Mouse (Mus musculus): ENCODE results near the gene Col6a3. TPM values are rescaled to one million over a fixed set of nuclear protein-coding genes. Genes with fewer than 3 reads are reported as not detected.
A peak's percentile ranks its signal among the peaks of the same experiment; 100 is the strongest.

Col6a3 gene
- total RNA-seq (2021): 100 to 1,000 TPM; 107 to 132 TPM

DNA sequence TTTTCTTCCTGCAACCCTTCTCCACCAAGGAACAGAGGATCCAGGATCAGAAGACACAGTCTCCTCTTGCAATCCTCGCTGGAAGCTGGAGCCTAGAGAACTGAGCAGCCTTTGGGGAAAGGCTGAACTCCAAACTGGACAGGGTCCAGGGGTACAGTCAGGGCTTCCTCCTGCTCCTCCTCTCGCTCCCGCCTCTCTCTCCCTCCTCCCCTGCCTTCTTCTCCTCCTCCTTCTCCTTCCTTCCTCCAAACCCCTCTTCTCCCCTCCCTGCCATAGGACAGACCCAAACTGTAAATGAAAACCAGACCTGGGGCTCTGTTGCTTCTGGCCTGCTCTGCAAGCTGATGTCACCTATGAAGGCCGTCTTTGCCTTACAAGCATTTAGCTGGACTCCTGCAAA is at the start of gene Col6a3:
Col6a3 (minus strand) TSS at position 136 of the 400 bp plus-strand sequence.
- intact Hi-C loops (cut with DNase I): no loop called here
- peak; percentile 76 to 79 for DNase-seq

DNA sequence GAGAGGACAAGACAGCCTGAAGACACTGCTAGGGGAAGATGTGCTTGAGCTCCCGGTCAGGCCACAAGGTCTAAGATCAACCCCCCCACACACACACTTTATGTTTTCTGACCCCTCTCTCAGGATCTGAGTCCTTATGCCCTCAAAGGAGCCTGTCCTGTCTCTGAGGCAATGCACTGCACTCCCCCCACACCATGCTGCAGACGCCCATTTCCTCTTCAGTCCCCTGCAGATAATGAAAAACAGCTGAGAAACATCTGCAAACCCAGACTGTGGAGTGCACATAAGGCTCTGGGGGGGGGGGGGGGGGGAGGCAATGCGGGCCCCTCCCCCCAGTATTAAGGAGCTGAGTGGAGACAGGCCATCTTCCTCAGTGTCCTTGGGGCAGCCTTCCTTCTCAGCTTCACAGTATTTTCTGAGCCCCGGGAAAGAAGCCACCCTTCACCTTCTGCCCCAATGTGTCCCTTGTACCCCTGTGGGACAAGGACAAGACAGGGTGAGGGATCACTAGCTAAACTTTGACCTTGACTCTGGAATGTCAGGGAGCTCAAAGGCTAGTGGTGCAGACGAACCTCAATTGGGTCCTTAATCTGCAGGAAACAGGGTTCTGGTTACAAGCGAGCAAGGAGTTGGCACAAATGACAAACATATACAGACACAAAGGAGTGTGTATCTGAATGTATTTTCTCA is 42.1 kb upstream of the Col6a3 start:
- no peak for DNase-seq
- intact Hi-C loops (cut with DNase I): no loop called here

- intact Hi-C loops (cut with DNase I): no loop called here
- DNase-seq: no peak
Observed at GRCm38 (mm10) chr1:90876486-90877270, 32.9 kb upstream of the Col6a3 start.

- intact Hi-C loops (cut with DNase I): no loop called here
- DNase-seq: no peak
Observed at GRCm38 (mm10) chr1:90875961-90876360, 32.2 kb upstream of the Col6a3 start.

GRCm38 (mm10) chr1:90875371-90875770 is 31.6 kb upstream of the Col6a3 start:
- intact Hi-C loops (cut with DNase I): no loop called here
- DNase-seq: no peak

DNA sequence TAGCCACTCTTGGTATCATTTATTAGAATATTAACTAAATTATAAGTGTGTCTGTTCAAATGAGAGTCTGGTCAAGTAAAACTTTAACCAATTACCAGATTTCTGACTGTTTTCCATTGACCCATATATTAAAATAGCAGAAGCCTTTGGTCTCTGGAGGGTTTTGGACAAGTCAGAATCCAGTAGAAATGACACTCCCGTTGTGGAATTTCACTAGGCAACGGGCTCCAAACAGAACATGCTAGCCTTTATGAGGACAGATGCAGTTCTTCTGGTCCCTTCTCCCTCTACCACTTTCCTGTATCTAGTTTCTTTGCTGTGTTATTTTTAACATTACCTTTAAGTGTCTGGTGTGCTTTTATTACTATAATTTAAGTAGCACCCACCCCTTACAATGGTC is 26.8 kb upstream of the Col6a3 start:
- intact Hi-C loops (cut with DNase I): no loop called here
- peak; percentile 27 to 33 for DNase-seq

DNA sequence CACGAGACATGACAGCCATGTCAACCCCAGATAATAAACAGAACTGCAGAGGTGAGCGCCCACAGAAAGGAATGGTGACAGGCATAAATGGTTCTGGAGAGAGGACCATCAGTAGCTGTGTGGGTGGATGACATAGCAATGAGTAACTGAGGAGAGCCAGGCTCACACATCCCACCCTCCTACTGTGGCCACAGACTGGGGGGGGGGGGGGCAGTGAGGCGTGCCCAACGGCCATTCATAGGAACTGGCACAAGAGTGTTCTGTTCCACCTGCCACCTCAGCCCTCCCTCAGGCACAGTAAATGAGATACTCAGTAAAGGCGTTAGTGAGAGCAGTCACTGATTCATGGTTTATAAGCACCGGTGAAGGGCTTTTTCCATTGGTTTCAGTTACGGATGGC is 23.0 kb upstream of the Col6a3 start:
- intact Hi-C loops (cut with DNase I): no loop called here

DNA sequence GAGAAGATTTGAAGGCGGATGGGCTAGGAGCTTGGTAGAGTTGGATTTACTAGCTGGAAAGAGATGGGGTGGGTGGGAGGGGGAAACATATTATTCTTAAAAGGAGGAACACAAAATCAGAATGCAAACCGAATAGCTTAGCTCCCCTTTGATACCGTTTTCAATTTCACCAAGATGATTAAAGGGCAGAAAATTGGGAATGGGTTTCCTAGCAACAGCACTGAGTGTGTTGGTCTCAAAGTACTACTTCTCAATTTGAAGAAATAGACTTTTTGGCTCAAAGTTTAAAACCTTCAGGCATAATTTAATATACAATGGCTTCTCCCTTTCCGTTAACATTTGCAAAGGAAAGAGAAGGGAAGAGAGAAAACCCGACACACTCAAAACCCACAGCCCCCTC is 12.1 kb upstream of the Col6a3 start:
- intact Hi-C loops (cut with DNase I): no loop called here
- DNase-seq: no peak

More for the DNA sequence above, 23.0 kb upstream of the Col6a3 start:
- DNase-seq: no peak

DNA sequence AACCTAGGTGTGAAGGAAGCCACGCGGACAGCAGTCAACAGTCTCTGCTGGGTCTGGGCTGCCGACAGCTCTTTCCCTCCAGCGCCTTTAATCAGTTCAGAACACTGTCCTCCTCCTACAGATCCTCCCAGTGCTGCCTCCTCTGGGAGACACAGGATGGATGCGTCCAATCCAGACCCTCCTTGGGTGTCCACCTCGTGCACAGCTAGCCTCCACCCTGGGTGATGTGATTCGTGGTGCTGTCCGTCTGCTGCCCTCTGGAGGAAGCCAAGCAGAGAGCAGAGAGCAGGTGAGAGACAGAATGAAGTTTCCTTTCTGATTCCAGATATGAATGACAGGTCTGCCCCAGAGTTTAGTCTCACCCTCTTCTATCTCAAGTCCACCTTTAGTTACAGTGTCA is 6.1 kb upstream of the Col6a3 start:
- intact Hi-C loops (cut with DNase I): loop anchor here (2.0 kb wide), 1 partner anchor 199 kb away; no protein-coding TSS in a partner anchor
- DNase-seq: peak; percentile 43 to 56

DNA sequence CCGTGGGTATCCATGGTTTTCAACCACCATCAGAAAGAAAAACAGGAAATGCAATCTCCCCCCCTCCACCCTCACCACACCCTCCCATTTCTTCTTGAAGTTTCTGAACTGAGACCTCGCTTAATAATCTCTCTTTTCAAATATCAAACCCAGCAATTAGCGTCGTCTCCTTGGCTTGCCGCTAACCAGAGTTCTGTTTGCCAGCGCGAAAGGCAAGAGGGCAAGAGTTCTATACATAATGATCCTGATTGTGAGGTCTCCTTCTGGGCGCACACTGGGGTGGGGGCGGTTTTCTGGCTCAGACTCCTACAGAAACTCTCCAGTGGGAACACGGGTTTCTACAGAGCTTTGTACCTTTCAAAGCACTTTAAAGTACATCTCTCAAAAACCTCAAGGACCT is 1.4 kb upstream of the Col6a3 start:
- intact Hi-C loops (cut with DNase I): no loop called here
- DNase-seq: no peak

DNA sequence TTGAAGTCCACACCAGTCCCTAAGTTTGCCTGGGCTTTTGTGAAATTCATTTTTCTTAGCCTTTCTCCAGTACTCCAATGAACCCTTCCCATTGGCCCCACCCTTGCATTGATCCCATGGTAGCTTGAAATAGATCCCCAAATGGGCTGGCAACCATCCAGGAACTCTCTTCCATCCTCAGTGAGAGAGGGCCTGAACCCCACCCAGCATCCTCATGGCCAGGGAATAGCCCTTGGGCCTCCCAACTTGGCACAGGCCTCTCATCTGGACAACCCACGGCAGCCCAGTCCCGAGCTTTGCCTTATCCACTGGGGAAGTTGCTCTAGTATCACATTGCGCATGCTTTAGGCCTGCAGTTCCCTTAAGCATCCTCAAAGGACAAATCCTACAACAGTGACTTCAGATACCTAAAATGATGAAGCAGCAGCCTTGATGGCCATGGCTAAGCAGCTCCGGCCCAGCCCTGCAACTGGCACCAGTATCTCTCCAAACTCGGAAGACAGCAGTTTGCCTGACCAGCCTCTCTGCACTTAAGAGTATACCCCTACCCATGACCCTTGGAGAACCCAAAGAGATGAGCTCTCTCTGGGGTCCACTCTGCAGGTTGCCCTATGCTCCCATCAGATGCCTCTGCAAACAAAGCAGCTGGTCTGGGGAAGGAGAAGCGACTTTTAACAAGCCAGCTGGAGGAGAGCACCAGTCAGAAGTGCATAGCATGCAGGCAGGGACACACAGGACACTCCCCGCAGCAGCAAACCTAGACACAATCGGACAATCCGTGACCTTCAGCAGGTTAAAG is 783 bp downstream of the Col6a3 start:
- DNase-seq: peak; percentile 32 to 35

DNA sequence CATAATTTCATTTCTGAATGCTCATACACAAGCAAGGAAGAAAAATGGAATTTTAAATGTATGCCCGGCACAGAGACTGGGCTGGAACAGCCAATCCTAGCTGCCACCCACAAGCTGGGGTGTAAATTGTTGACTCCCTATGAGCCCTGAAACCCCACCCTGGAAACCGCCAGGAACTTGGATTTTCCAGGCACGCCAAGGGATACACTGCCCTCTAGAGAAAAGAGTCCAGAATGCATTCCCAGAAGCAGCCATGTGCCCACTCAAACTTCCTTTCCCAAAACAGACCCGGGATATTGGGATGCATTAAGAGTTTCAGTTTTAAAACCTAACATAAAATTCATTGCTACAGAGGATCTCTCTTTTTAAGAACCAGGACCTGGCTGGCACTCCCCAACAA is 3.5 kb downstream of the Col6a3 start:
- peak; percentile 69 to 79 for DNase-seq
- intact Hi-C loops (cut with DNase I): loop anchor here (1.0 kb wide), 1 partner anchor 190 kb away; no protein-coding TSS in a partner anchor

More for the DNA sequence above, 783 bp downstream of the Col6a3 start:
- intact Hi-C loops (cut with DNase I): no loop called here

DNA sequence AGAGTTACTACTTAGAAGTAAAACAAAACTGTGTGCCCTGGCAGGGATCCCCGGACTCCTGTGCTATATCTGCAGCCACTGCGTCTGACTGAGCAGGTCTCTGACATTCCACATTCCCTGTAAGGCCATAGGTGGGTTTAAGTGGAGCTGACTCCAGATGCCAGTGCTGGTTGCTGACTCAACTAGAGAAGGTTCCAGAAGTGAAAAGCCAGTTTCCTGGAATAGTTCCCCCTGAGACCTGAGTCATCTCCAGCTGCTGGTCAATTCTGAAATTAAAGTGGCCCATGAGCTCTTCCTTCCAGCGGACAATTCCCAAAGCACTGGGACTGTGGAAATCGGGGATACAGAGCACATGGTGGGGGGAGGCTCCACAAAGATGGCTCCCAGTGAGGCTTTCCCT is 5.1 kb downstream of the Col6a3 start:
- peak; percentile 70 for DNase-seq
- intact Hi-C loops (cut with DNase I): no loop called here

DNA sequence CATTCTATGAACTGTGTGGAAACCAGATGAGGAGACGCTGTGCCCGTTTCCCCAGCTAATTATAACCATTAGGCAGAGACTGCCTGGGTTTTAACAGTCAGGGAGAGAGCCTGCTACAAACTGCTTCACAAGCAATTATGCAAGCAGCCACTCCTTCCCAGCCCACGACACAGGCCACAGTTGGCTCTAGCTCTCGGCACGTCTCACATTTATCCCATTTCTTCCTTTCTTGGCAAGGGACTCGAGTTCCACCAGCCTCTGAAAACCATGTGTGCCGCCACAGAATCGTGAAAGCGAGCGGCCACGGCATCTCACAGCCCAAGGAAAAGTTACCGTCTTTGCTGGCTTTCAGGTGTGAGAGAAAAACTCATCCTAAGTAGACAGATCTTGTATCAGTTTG is 5.5 kb downstream of the Col6a3 start:
- intact Hi-C loops (cut with DNase I): no loop called here
- DNase-seq: peak; percentile 48 to 58

DNA sequence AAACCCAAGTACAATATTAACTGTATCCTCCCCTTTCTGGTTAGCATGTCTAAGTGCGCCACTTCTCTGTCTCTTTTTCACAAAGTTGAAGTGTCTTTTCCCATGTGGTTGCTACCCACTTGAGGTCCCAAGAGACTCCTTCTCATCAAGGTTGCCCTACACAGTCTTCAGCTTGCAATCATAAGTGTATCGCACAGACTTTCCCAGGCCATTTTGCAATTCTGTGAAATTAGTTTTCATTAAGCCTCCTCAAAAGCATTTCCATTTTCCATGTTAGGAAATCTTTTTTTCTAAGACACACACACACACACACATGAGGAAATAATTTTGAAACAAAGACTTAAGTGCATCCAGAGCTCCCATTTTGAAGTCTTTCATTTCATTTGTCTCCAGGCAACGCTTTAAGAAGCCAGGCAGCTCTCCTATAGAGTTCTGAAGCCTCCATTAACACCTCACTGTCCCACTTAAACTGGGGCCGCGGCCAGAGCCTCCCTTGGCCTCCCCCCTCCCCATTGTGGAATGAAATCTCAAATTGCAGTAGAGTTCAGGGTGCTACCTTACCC is 7.5 kb downstream of the Col6a3 start:
- DNase-seq: no peak
- intact Hi-C loops (cut with DNase I): no loop called here

DNA sequence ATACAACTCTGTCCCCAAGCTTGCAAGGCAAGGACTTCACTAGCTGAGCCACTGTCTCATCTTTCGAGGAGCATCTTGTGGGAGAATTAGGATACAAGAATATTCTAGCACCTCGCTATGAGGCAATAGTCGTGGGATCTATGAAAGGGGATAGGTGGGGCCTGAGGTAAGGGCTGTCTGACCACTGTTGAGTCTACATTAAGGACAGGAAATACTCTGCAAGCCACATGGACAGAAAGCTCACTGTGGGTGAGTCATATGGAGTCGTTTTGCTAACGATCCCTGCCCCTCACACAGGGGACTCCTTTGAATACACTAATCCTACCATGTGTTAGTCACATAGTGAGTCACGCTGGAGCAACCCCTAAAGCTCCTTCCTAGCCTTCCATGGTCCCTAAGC is 9.1 kb downstream of the Col6a3 start:
- DNase-seq: no peak
- intact Hi-C loops (cut with DNase I): no loop called here

- intact Hi-C loops (cut with DNase I): no loop called here
- DNase-seq: no peak
Observed at GRCm38 (mm10) chr1:90830006-90830405, 13.8 kb downstream of the Col6a3 start.

DNA sequence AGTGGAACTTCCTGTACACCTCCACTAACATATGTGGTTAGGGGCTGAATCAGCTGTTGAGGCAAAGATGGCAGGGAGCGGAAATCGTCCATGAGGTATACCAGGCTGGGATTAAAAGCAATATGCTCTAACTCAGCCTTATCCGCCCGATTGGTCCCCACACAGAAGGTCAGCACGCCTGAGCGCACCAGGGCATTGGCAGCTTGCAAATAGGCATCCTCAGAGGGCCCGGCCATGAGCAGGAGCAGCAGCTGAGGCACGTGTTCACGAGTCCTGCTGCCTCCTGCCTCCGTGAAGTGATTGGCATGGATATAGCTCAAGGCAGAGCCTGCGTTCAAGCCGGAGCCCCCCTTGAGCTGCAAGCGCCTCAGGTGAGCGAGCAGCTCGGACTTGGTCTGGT is 30.5 kb downstream of the Col6a3 start:
- intact Hi-C loops (cut with DNase I): no loop called here
- DNase-seq: no peak

DNA sequence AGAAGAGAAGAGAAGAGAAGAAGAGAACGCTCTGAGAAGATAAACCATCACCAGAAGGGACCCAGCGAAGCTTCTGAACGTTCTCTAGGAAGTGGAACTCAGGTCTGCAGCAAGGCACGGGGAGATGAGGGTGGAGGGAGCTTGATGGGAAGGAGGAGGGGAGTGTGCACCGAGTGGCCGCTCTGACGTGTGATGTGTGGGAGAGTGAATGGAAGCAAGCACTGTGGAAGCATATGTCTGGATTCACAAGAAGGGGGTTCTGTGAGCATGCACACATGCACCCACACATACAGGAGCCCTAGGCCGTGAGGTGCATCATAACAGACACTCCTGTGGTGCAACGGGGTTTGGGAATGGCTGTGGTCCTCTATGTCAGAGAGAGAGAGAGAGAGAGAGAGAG is 34.8 kb downstream of the Col6a3 start:
- no peak for DNase-seq
- intact Hi-C loops (cut with DNase I): no loop called here

- intact Hi-C loops (cut with DNase I): no loop called here
- DNase-seq: no peak
Observed at GRCm38 (mm10) chr1:90803104-90803503, 40.7 kb downstream of the Col6a3 start.

DNA sequence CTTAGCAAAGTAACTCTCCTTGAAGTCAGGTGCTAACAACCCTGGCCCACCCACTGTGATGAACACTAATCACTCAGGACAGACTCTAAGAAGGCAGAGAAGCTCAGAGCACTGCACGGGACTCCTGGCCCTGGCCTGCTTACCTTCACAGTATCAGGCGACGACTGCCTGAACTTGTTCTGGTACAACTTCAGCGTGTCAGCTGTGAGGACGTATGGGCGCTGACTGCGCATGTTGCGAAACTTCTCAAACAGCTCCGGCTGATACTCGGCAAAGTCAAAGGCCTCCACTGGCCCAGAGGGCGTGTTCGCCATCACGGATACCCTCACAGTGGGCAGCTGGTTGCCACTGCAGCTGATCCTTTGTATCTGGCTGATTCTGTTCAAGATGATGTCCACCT is 42.7 kb downstream of the Col6a3 start:
- intact Hi-C loops (cut with DNase I): no loop called here
- DNase-seq: no peak
